Mouse (Mus musculus) naive thymus-derived CD4-positive, alpha-beta T cell, adult 2 months (primary cell): Measurements from ENCODE around the gene Cdc34b.
"Not testable (repeated sequence)": the region's sequence is repeated elsewhere in the genome, so short reads cannot be mapped to it uniquely, and the experiment has no call there.

Experiments used
- DNase-seq: peaks from one replicate; pipeline ENCODE4 v3.0.0-alpha.2; 2011; ENCODE audit warnings: low read depth

Cdc34b gene

GRCm38 (mm10) chr11:94741732-94742272 is at the start of gene Cdc34b:
Cdc34b (plus strand) TSS chr11:94741782.
- no peak for DNase-seq

DNA sequence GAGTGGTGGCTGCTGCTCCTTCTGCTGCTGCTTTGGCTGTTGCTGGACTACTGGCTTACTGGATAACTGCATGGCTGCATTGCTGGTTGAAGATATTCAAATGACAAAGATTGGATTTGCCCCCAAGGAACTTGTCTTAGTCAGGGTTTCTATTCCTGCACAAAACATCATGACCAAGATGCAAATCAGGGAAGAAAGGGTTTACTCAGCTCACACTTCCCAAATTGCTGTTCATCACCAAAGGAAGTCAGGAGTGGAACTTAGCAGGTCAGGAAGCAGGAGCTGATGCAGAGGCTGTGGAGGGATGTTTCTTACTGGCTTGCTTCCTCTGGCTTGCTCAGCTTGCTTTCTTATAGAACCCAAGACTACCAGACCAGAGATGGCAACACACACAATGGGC is 49.1 kb upstream of the Cdc34b start:
- not testable (repeated sequence) for DNase-seq

DNA sequence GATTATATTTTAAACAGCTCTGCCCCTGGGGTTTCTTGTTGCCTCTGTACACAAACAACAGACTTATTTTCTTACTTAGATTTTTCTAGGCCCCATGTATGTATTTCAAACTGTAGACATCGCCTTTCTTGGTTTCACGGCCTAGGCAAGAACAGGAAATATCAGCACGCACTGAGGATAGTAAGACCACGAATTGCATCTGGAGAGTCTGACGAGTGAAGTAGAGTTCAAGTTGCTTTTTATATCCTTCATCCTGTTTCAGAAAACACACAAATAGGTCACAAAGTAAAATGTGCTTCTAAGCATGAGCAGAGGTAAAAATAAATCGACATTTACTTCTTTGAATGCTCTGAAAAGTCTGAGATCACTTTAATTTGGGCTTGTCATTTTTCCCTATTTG is 46.1 kb upstream of the Cdc34b start:
- peak; percentile 64 for DNase-seq

DNA sequence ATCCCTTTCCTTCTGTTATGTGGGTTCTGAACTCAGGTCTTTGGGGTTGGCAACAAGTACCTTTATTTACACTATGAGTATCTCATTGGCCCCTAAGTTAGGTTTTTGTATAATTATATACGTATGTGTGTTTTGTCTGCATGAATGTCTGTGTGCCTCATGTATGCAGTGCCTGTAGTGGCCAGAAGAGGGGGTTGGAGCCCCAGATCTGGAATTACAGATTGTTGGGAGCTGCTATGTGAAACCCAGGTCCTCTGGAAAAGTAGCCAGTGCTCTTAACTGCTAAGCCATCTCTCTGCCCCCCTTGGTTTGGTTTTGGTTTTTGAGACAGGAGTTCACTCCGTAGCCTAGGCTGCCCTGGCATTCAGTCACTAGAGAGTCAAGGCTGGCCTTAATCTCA is 44.4 kb upstream of the Cdc34b start:
- DNase-seq, result no peak

DNA sequence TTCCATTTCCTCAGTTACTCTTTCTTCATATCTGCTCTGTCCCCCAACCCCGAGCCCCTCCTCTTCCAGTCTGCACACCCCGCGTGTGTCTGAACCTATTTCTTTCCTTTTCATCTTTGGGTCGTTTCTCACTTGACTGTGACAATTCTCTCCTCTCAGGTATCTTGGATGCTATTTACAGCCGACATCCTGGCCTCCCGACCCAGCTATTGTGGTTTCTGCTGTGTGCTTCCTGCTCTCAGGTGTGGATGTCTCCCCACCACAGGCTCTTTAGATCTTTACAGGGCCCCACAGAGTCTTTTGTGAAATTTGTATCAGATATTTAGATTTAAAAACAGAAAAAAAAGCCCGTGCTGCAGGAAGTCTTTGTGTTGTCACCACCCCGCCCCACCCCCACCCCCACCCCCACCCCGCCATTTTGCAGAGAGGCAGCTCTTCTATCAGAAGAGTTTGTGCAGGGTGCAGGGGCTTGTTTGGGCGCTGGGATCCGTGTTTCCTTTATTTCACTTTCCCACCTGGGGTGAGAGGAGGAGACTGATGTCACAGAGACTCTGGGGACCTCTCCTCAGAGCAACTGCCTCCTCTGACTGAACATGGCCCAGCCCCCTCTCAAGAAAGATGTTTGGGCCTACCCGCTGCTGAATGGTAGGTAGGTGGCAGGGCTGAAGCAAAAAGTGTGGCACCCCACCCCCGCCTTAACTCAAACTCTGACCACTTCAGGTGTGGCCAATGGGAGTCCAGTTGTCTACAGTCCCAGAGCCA is 43.7 kb upstream of the Cdc34b start:
- DNase-seq, result peak; percentile 91

DNA sequence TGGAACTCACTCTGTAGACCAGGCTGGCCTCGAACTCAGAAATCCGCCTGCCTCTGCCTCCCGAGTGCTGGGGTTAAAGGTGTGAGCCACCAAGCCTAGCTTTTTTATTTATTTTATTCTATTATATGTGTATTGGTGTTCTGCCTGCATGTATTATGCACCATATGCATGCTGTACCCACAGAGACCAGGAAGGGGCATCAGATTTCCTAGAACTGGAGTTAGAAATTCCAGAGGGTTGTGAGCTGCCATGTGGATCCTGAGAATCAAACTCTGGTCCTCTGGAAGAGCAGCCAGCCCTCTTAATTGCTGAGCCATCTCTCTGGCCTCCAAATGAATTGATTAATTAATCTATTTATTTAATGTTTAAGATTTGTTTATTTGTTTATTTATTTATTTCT is 42.2 kb upstream of the Cdc34b start:
- DNase-seq, result no peak

DNA sequence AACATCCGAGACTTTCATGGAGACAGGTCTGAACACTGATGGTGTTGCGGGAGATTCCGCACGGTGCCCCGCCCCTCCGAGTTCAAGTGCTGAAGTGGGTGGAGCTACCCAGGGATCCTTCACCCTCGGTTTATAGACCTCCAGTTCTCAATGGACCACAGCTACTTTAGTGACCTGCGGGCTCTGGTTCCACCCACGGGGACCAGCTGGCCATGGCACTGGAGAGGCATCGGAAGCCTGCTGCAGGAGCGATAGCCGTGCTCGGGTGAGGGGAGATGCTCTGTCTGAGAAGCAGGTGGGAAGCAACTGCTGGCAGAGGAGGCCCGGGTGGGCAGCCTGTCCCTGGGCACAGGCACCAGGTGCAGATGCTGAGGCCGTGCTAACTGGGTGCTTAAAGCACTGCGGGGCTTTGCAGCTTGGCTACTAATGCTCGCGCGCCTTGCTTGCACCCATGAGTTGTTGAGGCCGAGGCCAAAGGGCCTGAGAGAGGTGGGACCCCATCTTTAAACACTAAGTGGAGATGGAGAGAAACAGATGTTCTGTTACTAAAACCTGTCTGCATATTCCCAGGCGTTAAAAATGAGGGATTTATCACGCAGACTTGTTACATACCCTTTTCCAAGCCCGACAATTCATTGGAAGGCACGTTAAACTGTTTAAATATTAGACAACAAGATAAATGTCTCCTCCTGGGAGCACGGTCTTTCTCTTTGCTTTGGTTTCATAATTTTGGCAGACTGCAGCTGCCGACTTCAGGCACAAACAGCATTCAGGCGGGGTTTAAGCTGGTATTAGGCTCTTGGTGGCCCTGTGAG is 40.0 kb upstream of the Cdc34b start:
- no peak for DNase-seq

- no peak for DNase-seq
Measured at GRCm38 (mm10) chr11:94702216-94702610, 39.4 kb upstream of the Cdc34b start.

GRCm38 (mm10) chr11:94704020-94704419 is 37.6 kb upstream of the Cdc34b start:
- DNase-seq, result peak; percentile 71

GRCm38 (mm10) chr11:94704472-94704871 is 37.1 kb upstream of the Cdc34b start, which contains the start of gene Gm11541:
Gm11541 (minus strand) TSS chr11:94704499.
- DNase-seq, result no peak

DNA sequence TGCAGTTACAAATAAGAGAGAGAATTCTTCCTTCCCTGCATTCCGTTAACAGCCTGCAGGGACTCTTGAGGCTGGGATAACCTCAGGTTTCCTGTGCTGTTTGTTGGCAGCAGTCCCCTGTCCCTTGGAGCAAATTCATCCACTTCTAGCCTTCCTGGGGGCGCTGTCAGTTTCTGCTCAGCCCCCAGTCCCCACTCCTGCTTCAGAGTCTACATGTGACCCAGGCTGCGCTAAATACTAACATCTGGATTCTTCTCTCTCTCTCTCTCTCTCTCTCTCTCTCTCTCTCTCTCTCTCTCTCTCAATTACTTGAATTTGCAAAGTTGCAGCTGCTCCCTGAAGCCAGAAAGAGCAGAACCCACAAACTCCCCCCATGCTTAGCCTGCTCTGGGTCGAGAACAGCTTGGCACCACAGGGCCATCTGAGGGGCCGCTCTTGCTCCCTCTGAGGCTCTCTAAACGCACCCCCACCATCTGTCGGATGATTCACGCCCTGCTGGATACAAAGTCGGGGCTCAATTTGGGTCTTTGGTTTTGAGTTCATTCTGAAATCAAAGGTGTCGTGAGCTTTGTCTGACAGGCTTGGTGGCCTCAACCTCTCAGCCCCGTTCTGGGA is 28.2 kb upstream of the Cdc34b start:
- DNase-seq, result no peak

DNA sequence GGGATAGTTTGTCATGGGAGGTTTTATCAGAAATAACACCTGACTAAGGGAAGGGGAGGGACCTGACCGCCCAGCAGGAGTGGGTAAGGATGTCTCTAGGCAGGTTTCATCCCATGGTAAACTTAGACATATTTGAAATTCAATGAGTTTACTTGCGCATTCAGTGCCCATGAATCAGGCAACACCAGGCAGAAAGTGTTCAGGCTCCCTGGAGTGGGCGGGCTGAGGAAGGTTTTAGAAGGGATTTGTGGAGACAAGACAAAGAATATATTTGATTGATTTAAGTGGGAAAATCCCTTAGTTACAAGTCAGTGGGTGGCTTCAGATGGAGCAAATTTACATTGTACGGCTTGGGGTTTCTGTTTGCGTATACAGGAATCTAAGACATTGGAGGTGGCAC is 26.0 kb upstream of the Cdc34b start:
- DNase-seq, result no peak

DNA sequence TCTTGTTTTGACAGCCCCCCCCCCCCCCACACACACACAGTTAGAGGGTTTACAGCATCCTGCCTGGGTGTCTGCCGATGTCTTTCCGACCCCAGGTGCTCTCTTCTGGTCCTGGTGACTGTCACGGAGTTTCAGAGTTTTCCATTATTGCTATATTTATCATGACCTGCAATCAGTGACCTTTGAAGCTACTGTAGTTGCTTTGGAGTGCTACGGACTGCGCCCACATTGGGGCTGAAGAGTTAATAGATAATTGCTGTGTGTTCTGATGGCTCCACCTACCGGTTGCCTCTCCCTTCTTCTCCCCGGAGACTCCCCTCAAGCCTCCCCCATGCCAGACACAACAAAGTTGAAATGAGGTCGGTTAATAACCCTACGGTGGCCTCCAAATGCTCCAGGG is 24.8 kb upstream of the Cdc34b start:
- DNase-seq, result peak; percentile 84

DNA sequence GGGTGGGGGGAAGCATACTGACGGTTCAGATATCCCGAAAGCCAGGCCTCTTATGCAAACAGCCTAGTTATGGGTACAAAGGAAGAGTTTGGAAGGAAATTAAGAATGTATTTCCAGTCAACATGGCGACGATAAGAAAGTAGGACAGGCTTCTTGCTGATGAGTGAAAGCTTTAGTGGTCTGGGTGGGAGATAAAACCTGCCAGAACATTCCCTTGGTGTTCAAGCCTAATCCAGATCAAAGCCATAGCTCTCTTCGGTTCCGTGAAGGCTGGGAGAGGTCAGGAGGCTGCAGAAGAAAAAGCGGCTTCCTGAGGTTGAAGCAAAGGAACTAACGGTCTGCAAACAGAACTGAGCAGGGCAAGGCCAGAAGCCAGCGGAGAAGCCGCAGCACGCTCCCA is 24.3 kb upstream of the Cdc34b start:
- DNase-seq, result no peak

- DNase-seq, result no peak
Measured at GRCm38 (mm10) chr11:94718113-94718909, 23.3 kb upstream of the Cdc34b start.

DNA sequence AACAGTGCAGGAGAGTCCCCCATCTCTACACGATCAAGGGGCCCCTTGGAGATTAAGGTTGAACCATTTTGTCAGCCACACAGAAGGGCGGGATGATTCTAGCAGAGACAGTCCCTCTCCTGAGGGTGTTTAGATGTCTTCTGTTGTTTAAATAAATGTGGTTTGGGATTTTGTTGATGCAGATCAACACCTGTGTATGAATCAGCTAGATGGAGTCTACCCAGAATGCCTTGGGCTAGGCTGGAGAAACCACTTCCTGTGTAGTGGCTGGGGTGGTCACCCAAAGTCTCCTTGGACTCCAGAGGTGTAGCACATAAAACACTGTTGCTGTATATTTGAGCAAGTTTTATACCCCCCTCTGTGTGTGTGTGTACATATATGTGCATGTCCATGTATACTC is 22.4 kb upstream of the Cdc34b start:
- no peak for DNase-seq

- no peak for DNase-seq
Measured at GRCm38 (mm10) chr11:94727306-94727705, 14.3 kb upstream of the Cdc34b start.

- DNase-seq, result no peak
Measured at GRCm38 (mm10) chr11:94728545-94728944, 13.0 kb upstream of the Cdc34b start.

GRCm38 (mm10) chr11:94729565-94729964 is 12.0 kb upstream of the Cdc34b start:
- DNase-seq, result peak; percentile 41

DNA sequence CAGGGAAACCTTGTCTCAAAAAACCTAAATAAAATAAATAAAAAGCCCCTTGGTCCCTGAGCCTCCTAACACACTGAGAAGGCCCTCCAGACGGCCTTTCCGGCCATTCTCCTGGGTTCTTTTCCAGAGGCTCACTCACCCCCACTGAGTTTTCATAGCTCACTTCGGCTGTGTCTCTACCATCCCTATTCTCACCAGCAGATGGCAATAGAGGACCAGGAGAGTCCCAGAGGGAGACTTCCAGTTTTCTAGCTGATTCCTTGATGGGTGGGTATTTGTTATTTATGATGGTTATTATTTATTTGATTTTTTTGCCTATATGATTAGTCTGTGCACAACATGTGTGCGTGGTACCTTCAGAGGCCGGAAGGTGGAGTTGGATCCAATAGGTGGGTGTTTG is 11.3 kb upstream of the Cdc34b start:
- DNase-seq, result peak; percentile 76

GRCm38 (mm10) chr11:94731229-94731628 is 10.4 kb upstream of the Cdc34b start:
- no peak for DNase-seq

- peak; percentile 63 for DNase-seq
Measured at GRCm38 (mm10) chr11:94732773-94733172, 8.8 kb upstream of the Cdc34b start.
